Mouse (Mus musculus) lung, postnatal 0 days (tissue): Measurements from ENCODE around the gene Emc3.

Experiments
- CTCF ChIP-seq: IDR thresholded peaks from 2 replicates; pipeline ENCODE4 v1.5.1; 2016; ENCODE audit warnings: antibody characterized with exemption, mild to moderate bottlenecking
- EP300 ChIP-seq: IDR thresholded peaks from 2 replicates; pipeline ENCODE4 v1.6.1; 2016; ENCODE audit warnings: antibody characterized with exemption, mild to moderate bottlenecking, control low read depth

GRCm38 (mm10) chr6:113530932-113531839, at the start of gene Emc3, which contains the start of gene Fancd2:
- peak; percentile 6 for TF ChIP-seq CTCF
- TF ChIP-seq EP300, result no peak
